Comparison of ENCODE assay signal across 25 mouse cellular contexts in the genomic region with DNA sequence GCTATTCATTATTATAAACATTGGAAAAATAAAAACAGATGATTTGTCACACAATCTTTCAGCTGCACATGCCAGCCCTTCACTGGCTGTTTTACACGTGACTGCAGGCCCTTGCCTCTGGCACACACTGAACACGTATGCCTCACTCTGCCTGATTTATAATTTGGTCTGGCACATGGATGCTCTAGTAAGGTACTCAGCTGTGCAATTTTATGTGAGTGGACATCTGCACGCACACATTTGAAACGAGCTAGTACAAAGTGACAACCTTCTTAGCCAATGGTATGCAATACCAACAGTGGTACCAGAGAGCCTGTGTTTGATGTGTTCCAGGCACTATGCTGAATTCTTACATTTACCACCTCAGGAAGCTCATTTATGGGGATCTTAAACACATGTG.
A peak's percentile ranks its signal among the peaks of the same experiment; 100 is the strongest.
DNase-seq lines count a peak whose midpoint lies in the region; ATAC-seq and TF ChIP-seq lines count a peak whose summit lies in the region.
"Had no signal": no experiment of that assay in that cellular context is flagged by ENCODE, and none has a peak within 500 bp of the region (broad histone marks: within the 10 kb centered on the region; RNA-seq: fewer than 3 reads in every experiment).

No protein-coding gene starts in this region.

- WGBS in hindbrain, embryonic 13.5 days: 64% methylated on average over 4 of the region's 4 CpGs
- WGBS in hindbrain, embryonic 11.5 days: 84% methylated on average over 4 of the region's 4 CpGs
- WGBS in neural tube, embryonic 13.5 days: 33% methylated on average over 4 of the region's 4 CpGs
- WGBS in midbrain, embryonic 15.5 days: 52% methylated on average over 4 of the region's 4 CpGs

- no peak overlapping the region for H3K4me3 ChIP-seq in hindbrain, embryonic 13.5 days
- no peak overlapping the region for H3K4me3 ChIP-seq in hindbrain, embryonic 11.5 days (ENCODE audit: low read depth, low read length)
- no peak overlapping the region for H3K4me3 ChIP-seq in neural tube, embryonic 13.5 days
- no peak overlapping the region for H3K4me3 ChIP-seq in midbrain, embryonic 15.5 days
- H3K4me3 ChIP-seq in layer of hippocampus, adult 2 months: no peak overlapping the region
- H3K4me3 ChIP-seq: forebrain, embryonic 10.5 days; kidney, embryonic 15.5 days; limb, embryonic 15.5 days had no signal

- H3K4me1 ChIP-seq in hindbrain, embryonic 13.5 days (replicated peaks): peaks cover 4% of the 10 kb centered on the region
- H3K4me1 ChIP-seq in hindbrain, embryonic 11.5 days (replicated peaks; ENCODE audit: control insufficient read depth, insufficient read depth, low read length): no peaks in the 10 kb centered on the region
- peaks cover 9% of the 10 kb centered on the region; the same call in 1 of the 2 replicates for H3K4me1 ChIP-seq in neural tube, embryonic 13.5 days (replicated peaks)
- H3K4me1 ChIP-seq in midbrain, embryonic 15.5 days: peaks cover 8% of the 10 kb centered on the region; the same call in 1 of the 2 replicates
- H3K4me1 ChIP-seq: forebrain, embryonic 10.5 days; kidney, embryonic 15.5 days; limb, embryonic 15.5 days had no signal

- TF ChIP-seq CTCF in layer of hippocampus, adult 2 months (conservative IDR thresholded peaks at IDR 0.05): no peak

- peaks cover 4% of the 10 kb centered on the region; the same call in 1 of the 2 replicates for H3K9me3 ChIP-seq in hindbrain, embryonic 13.5 days
- H3K9me3 ChIP-seq in hindbrain, embryonic 11.5 days (ENCODE audit: control insufficient read depth, low read length): no peaks in the 10 kb centered on the region
- H3K9me3 ChIP-seq in neural tube, embryonic 13.5 days: peaks cover 3% of the 10 kb centered on the region; the same call in 1 of the 2 replicates
- H3K9me3 ChIP-seq in midbrain, embryonic 15.5 days: no peaks in the 10 kb centered on the region
- H3K9me3 ChIP-seq: forebrain, embryonic 10.5 days; limb, embryonic 15.5 days had no signal

- no peak for DNase-seq in hindbrain, embryonic 11.5 days (ENCODE audit: low spot score)
- DNase-seq in neural tube, embryonic 10.5 days (ENCODE audit: extremely low spot score, low spot score): no peak
- DNase-seq in retina, postnatal 1 day: peak; percentile 81
- DNase-seq in left cerebral cortex, adult 9 months (ENCODE audit: low spot score in 2 of 2): no peak
- no peak for DNase-seq in layer of hippocampus, adult 2 months (ENCODE audit: low spot score in 2 of 2)
- DNase-seq: adrenal gland, postnatal 36 days; cerebellum, adult 11-12 months; cerebellum, postnatal 14 days; gastrocnemius, postnatal 10 days; heart, adult 11 months; kidney, postnatal 36 days; layer of hippocampus, adult 9-11 months; thymus, adult 2 months had no signal

- H3K4me2 ChIP-seq in hindbrain, embryonic 13.5 days: no peak overlapping the region
- H3K4me2 ChIP-seq in hindbrain, embryonic 11.5 days (replicated peaks; ENCODE audit: low read depth, low read length): no peak overlapping the region
- H3K4me2 ChIP-seq in neural tube, embryonic 13.5 days: no peak overlapping the region
- H3K4me2 ChIP-seq in midbrain, embryonic 15.5 days: no peak overlapping the region
- H3K4me2 ChIP-seq: heart, embryonic 11.5 days; kidney, embryonic 15.5 days; limb, embryonic 15.5 days; lung, embryonic 14.5 days had no signal

- no peaks in the 10 kb centered on the region for H3K27me3 ChIP-seq in hindbrain, embryonic 13.5 days
- no peaks in the 10 kb centered on the region for H3K27me3 ChIP-seq in hindbrain, embryonic 11.5 days (ENCODE audit: control insufficient read depth, insufficient read depth, low read length)
- H3K27me3 ChIP-seq in neural tube, embryonic 13.5 days: no peaks in the 10 kb centered on the region
- no peaks in the 10 kb centered on the region for H3K27me3 ChIP-seq in midbrain, embryonic 15.5 days (replicated peaks)
- H3K27me3 ChIP-seq: kidney, embryonic 15.5 days; limb, embryonic 15.5 days; Patski had no signal

- no peak for ATAC-seq in hindbrain, embryonic 13.5 days (ENCODE audit: low FRiP score)
- no peak for ATAC-seq in hindbrain, embryonic 11.5 days (ENCODE audit: low FRiP score)
- peak; percentile 63 for ATAC-seq in neural tube, embryonic 13.5 days (ENCODE audit: low read depth)
- no peak for ATAC-seq in midbrain, embryonic 15.5 days (replicated peaks)
- ATAC-seq: intestine, postnatal 0 days; Patski had no signal

- H3K27ac ChIP-seq in hindbrain, embryonic 13.5 days: 0 out of 2 replicates have a peak overlapping the region, but pooled peaks have one; percentile 23
- no peak overlapping the region for H3K27ac ChIP-seq in hindbrain, embryonic 11.5 days (ENCODE audit: low read depth, low read length)
- H3K27ac ChIP-seq in neural tube, embryonic 13.5 days (replicated peaks): 0 out of 2 replicates have a peak overlapping the region, but pooled peaks have one; percentile 15
- H3K27ac ChIP-seq in midbrain, embryonic 15.5 days: peak overlapping the region; percentile 52
- H3K27ac ChIP-seq in layer of hippocampus, adult 2 months: no peak overlapping the region
- H3K27ac ChIP-seq: forebrain, embryonic 10.5 days; kidney, embryonic 15.5 days; limb, embryonic 15.5 days; liver, embryonic 14.5 days; stomach, postnatal 0 days had no signal

- no peak overlapping the region for H3K9ac ChIP-seq in hindbrain, embryonic 13.5 days
- H3K9ac ChIP-seq in hindbrain, embryonic 11.5 days (ENCODE audit: low read depth, low read length): no peak overlapping the region
- no peak overlapping the region for H3K9ac ChIP-seq in neural tube, embryonic 13.5 days
- H3K9ac ChIP-seq in midbrain, embryonic 15.5 days: no peak overlapping the region
- H3K9ac ChIP-seq: kidney, embryonic 15.5 days; limb, embryonic 15.5 days; liver, embryonic 14.5 days; lung, embryonic 14.5 days had no signal

- H3K36me3 ChIP-seq in hindbrain, embryonic 13.5 days: no peaks in the 10 kb centered on the region
- H3K36me3 ChIP-seq in hindbrain, embryonic 11.5 days (ENCODE audit: control insufficient read depth, insufficient read depth, low read length): no peaks in the 10 kb centered on the region
- no peaks in the 10 kb centered on the region for H3K36me3 ChIP-seq in neural tube, embryonic 13.5 days
- no peaks in the 10 kb centered on the region for H3K36me3 ChIP-seq in midbrain, embryonic 15.5 days (replicated peaks)
- H3K36me3 ChIP-seq: forebrain, embryonic 10.5 days; kidney, embryonic 15.5 days; limb, embryonic 15.5 days had no signal

Comparison
In these comparisons a context has a peak if more than half of its experiments do, and no peak if none do; other contexts are left out.
1. H3K27ac ChIP-seq: peak in hindbrain, embryonic 13.5 days (single experiment), neural tube, embryonic 13.5 days (single experiment) and midbrain, embryonic 15.5 days (single experiment); none in hindbrain, embryonic 11.5 days (single experiment) and layer of hippocampus, adult 2 months (single experiment).